Mouse (Mus musculus) liver, embryonic 15.5 days (tissue): Measurements from ENCODE around the gene Foxp1. TPM values are rescaled to one million over a fixed set of nuclear protein-coding genes. Genes with fewer than 3 reads are reported as not detected.

ENCODE experiments used
- ATAC-seq: fragments of 200-750 bp; cut with Nextera tagmentation; 2 replicates; pipeline ENCODE4 v1.8.0; 2017; ENCODE audit warnings: moderate number of reproducible peaks, mild to moderate bottlenecking, moderate library complexity; ENCODE audit not compliant: insufficient read depth
- H3K27ac ChIP-seq: fragments of 300-500 bp; sonication (generic); replicated peaks from 2 replicates; pipeline ENCODE4 v1.5.1; 2015; ENCODE audit warnings: mild to moderate bottlenecking, inconsistent platforms
- H3K27me3 ChIP-seq: fragments of 300-500 bp; sonication (generic); 2 replicates; pipeline ENCODE4 v1.6.1; 2015; ENCODE audit warnings: mild to moderate bottlenecking, inconsistent platforms
- H3K36me3 ChIP-seq: fragments of 300-500 bp; sonication (generic); replicated peaks from 2 replicates; pipeline ENCODE4 v1.6.1; 2015; ENCODE audit warnings: moderate library complexity, mild to moderate bottlenecking, inconsistent platforms
- H3K4me1 ChIP-seq: fragments of 300-500 bp; sonication (generic); replicated peaks from 2 replicates; pipeline ENCODE4 v1.6.1; 2015; ENCODE audit warnings: inconsistent platforms
- H3K4me2 ChIP-seq: fragments of 300-500 bp; sonication (generic); 2 replicates; pipeline ENCODE4 v1.6.1; 2015; ENCODE audit warnings: moderate library complexity, mild to moderate bottlenecking, inconsistent platforms
- H3K4me3 ChIP-seq: fragments of 300-500 bp; sonication (generic); replicated peaks from 2 replicates; pipeline ENCODE4 v1.5.1; 2015; ENCODE audit warnings: mild to moderate bottlenecking, inconsistent platforms
- H3K9ac ChIP-seq: fragments of 300-500 bp; sonication (generic); 2 replicates; pipeline ENCODE4 v1.6.1; 2015; ENCODE audit warnings: moderate library complexity, mild to moderate bottlenecking, inconsistent platforms
- H3K9me3 ChIP-seq: fragments of 300-500 bp; sonication (generic); replicated peaks from 2 replicates; pipeline ENCODE4 v1.6.1; 2016; ENCODE audit warnings: inconsistent platforms
- WGBS: fragments of 180-500 bp; shearing (Covaris S2); methylation state at CpG from one replicate; pipeline ENCODE4 v1.1.7; 2015; ENCODE audit warnings: mixed read lengths; ENCODE audit not compliant: insufficient replicate concordance; 5-methylcytosine and 5-hydroxymethylcytosine counted together
- polyA plus RNA-seq: library from polyadenylated mRNA; unstranded; fragments of >200 nt; fragmentation: Nextera tagmentation; extraction: Ambion mirVana; gene quantifications from 2 replicates; pipeline ENCODE4 v1.2.1, GENCODE M21; 2015

The Foxp1 gene
- polyA plus RNA-seq, 1 experiment from 2014 or later = 15.2 TPM

DNA sequence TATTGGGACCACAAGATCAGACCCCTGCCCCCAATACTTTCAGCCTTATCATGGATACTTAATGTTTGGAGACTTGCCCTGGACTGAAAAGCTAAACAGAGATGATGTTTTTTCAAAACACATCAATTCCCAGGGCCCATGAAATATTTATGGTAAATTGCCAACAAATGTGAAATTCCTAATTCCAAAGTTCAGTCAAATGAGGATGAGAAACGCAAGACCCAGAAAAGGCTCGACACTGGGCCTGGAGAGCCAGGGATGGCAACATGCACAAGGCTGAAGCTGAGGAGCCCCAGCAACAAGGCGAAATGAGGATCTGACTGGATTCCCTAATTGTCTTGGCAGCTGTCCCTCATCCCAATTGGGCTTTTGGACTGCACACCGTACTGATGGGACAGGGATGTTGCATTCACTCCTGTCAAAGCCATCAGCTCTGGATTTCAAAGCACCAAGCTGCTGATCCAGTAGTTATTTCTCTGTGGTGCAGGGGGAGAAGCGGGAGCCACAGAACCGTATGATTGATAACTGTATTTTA, 294.1 kb downstream of the Foxp1 start:
- ATAC-seq = no peak
- H3K4me2 ChIP-seq = no peak overlapping the region
- H3K4me1 ChIP-seq = 0 out of 2 replicates have a peak, but pooled peaks cover 2% of the 10 kb centered on the region
- H3K27me3 ChIP-seq = no peaks in the 10 kb centered on the region
- H3K9me3 ChIP-seq = no peaks in the 10 kb centered on the region
- no peak overlapping the region for H3K4me3 ChIP-seq
- H3K36me3 ChIP-seq = no peaks in the 10 kb centered on the region
- no peak overlapping the region for H3K27ac ChIP-seq
- no peak overlapping the region for H3K9ac ChIP-seq
- 65% methylated on average over 6 of the region's 6 CpGs for WGBS

DNA sequence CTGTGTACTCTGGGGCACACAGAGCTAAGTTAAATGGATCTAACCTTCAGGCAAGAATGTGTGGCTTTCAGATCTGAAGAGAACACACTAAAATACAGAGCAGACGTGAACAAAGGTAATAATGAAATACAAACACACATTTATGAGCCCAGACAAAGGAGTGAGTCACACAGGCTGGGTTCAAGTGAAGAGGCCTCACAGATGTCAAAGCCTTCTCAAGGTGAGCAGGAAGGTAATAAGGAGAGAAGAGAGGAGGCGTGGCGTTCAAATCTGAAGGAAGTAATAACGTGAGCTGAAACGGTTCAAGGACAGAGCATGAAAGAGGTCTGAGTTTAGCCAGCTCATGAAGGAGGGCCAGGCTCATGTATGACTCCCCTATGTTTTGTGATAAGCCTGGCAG, 301.4 kb downstream of the Foxp1 start:
- no peak overlapping the region for H3K4me3 ChIP-seq
- no peak for ATAC-seq
- no peaks in the 10 kb centered on the region for H3K36me3 ChIP-seq
- H3K9ac ChIP-seq = no peak overlapping the region
- no peaks in the 10 kb centered on the region for H3K27me3 ChIP-seq
- no peak overlapping the region for H3K27ac ChIP-seq
- H3K4me2 ChIP-seq = no peak overlapping the region
- WGBS = 74% methylated on average over 5 of the region's 5 CpGs
- no peaks in the 10 kb centered on the region for H3K9me3 ChIP-seq
- H3K4me1 ChIP-seq = 0 out of 2 replicates have a peak, but pooled peaks cover 2% of the 10 kb centered on the region

GRCm38 (mm10) chr6:99220472-99220871, 302.0 kb downstream of the Foxp1 start:
- no peak overlapping the region for H3K4me3 ChIP-seq
- H3K9me3 ChIP-seq = no peaks in the 10 kb centered on the region
- 81% methylated on average over 3 of the region's 3 CpGs for WGBS
- no peaks in the 10 kb centered on the region for H3K27me3 ChIP-seq
- ATAC-seq = no peak
- no peaks in the 10 kb centered on the region for H3K36me3 ChIP-seq
- H3K4me2 ChIP-seq = no peak overlapping the region
- 0 out of 2 replicates have a peak, but pooled peaks cover 2% of the 10 kb centered on the region for H3K4me1 ChIP-seq
- no peak overlapping the region for H3K9ac ChIP-seq
- H3K27ac ChIP-seq = no peak overlapping the region

DNA sequence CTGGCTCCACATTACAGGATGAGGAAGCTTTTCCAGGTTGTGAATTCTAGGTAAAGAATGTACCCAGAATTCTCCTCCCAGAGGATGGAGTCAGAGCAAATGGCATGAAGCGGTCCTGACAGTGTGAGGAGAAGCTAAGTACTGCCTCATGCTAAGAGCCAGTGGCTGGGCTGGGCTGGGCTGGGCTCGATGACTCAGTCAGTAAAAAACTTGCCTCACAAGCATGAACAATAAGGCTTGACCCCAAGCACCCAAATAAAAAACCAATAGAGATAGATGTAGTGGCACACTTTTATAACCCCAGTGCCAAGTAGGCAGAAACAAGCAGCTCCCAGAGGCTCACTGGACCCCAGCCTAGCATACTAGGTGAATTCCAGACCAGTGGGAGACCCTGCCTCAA, 304.7 kb downstream of the Foxp1 start:
- no peak for ATAC-seq
- H3K27me3 ChIP-seq = no peaks in the 10 kb centered on the region
- no peak overlapping the region for H3K4me3 ChIP-seq
- H3K36me3 ChIP-seq = no peaks in the 10 kb centered on the region
- H3K9me3 ChIP-seq = no peaks in the 10 kb centered on the region
- 66% methylated on average over 2 of the region's 2 CpGs for WGBS
- H3K4me1 ChIP-seq = no peaks in the 10 kb centered on the region
- H3K9ac ChIP-seq = no peak overlapping the region
- H3K4me2 ChIP-seq = no peak overlapping the region
- no peak overlapping the region for H3K27ac ChIP-seq

DNA sequence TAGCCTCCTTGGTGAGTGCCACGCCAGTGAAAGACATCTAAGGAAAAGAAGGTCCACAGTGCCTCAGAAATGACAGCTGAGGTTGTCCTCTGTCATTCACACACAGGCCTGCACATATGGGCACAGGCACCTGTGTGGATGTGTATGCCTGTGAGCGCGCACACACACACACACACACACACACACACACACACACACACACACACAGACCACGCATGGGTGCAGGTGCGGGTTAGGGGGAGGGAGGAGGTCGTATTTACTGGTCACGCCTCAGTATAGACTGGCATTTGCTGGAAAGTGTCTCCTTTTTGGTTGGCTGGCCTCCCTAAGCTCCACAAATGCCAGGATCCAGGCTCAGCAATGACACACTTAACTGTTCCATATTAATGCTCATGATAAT, 305.4 kb downstream of the Foxp1 start:
- H3K4me1 ChIP-seq = 0 out of 2 replicates have a peak, but pooled peaks cover 1% of the 10 kb centered on the region
- 83% methylated on average over 7 of the region's 7 CpGs for WGBS
- H3K9ac ChIP-seq = no peak overlapping the region
- H3K36me3 ChIP-seq = no peaks in the 10 kb centered on the region
- no peaks in the 10 kb centered on the region for H3K27me3 ChIP-seq
- H3K4me2 ChIP-seq = no peak overlapping the region
- ATAC-seq = no peak
- H3K9me3 ChIP-seq = no peaks in the 10 kb centered on the region
- H3K4me3 ChIP-seq = no peak overlapping the region
- H3K27ac ChIP-seq = no peak overlapping the region

GRCm38 (mm10) chr6:99212461-99212860, 310.1 kb downstream of the Foxp1 start:
- Histone ChIP-seq H3K36me3 (no peaks in the 10 kb centered on the region), H3K4me2 (no peak overlapping the region), H3K4me1 (peaks cover 14% of the 10 kb centered on the region), H3K4me3 (no peak overlapping the region), H3K9me3 (no peaks in the 10 kb centered on the region), H3K27ac (no peak overlapping the region), H3K27me3 (no peaks in the 10 kb centered on the region), H3K9ac (no peak overlapping the region)
- ATAC-seq = no peak
- 59% methylated on average over 4 of the region's 4 CpGs for WGBS

GRCm38 (mm10) chr6:99211663-99212333, 310.7 kb downstream of the Foxp1 start:
- H3K27me3 ChIP-seq = no peaks in the 10 kb centered on the region
- peaks cover 19% of the 10 kb centered on the region for H3K4me1 ChIP-seq
- H3K36me3 ChIP-seq = no peaks in the 10 kb centered on the region
- H3K4me2 ChIP-seq = no peak overlapping the region
- no peak overlapping the region for H3K27ac ChIP-seq
- 48% methylated on average over 5 of the region's 5 CpGs for WGBS
- no peak overlapping the region for H3K4me3 ChIP-seq
- no peak for ATAC-seq
- H3K9me3 ChIP-seq = no peaks in the 10 kb centered on the region
- no peak overlapping the region for H3K9ac ChIP-seq

GRCm38 (mm10) chr6:99210161-99210560, 312.4 kb downstream of the Foxp1 start:
- H3K27ac ChIP-seq = no peak overlapping the region
- peaks cover 33% of the 10 kb centered on the region for H3K4me1 ChIP-seq
- WGBS = 56% methylated on average over 7 of the region's 7 CpGs
- no peaks in the 10 kb centered on the region for H3K9me3 ChIP-seq
- ATAC-seq = no peak
- H3K4me3 ChIP-seq = no peak overlapping the region
- H3K36me3 ChIP-seq = no peaks in the 10 kb centered on the region
- no peak overlapping the region for H3K9ac ChIP-seq
- H3K4me2 ChIP-seq = no peak overlapping the region
- H3K27me3 ChIP-seq = 0 out of 2 replicates have a peak, but pooled peaks cover 6% of the 10 kb centered on the region

DNA sequence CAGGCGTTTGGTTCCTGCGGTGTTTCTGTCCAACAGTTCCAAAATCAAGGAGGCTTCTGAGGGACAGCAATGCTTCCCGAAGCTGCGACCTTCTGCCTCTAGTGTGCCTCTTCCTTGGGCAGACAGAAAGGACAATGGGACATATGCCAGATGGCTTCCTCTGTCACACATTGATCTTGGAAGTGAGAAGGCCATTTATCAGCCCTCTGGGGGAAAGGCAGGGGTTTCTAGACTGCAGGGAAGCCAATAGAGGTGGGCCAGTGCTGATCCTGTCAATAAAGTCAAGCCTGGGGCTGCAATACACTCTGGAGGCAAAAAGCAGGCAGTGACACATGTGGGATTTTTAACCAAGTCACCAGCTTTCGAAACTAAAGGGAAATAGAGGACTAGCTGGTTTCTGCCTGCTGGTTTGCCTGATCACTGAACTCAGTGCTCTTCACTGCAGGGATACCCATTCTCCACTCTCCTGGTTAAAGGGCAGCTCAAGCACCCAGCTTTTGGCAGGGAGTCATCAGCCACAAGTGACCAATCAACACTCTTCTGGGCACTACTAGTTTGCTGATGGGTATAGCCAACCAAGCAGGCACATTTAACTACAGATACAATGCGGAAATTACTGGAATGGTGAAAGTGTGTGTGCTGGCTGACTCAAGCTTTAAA, 315.2 kb downstream of the Foxp1 start:
- H3K4me3 ChIP-seq = no peak overlapping the region
- no peak overlapping the region for H3K9ac ChIP-seq
- H3K27ac ChIP-seq = 0 out of 2 replicates have a peak overlapping the region, but pooled peaks have one; percentile 29
- no peak overlapping the region; the same call in 1 of the 2 replicates for H3K4me2 ChIP-seq
- 0 out of 2 replicates have a peak, but pooled peaks cover 6% of the 10 kb centered on the region for H3K27me3 ChIP-seq
- peaks cover 49% of the 10 kb centered on the region for H3K4me1 ChIP-seq
- H3K9me3 ChIP-seq = no peaks in the 10 kb centered on the region
- ATAC-seq = no peak
- WGBS = 48% methylated on average over 6 of the region's 6 CpGs
- H3K36me3 ChIP-seq = no peaks in the 10 kb centered on the region

DNA sequence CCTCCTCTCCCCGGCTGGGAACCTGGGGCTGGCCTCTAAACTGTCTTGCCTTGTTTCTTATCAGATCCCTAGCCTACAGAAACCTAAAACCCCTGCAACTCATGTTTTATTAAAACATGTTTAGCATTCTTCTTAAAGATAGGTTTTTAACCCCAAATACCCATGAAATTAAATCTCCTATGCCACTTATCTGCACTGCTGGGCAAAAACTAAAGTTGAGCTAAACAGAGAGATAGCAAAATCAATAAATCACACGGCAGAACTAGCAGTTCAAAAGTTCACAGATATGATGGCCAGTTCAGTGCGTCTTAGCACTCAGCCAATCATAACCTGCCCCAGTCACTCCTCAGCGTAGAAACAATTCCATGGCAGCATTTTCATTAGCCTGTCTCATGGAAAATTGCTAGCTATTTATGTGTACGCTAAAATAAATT, 316.1 kb downstream of the Foxp1 start:
- Histone ChIP-seq H3K27ac (peak overlapping the region; percentile 61), H3K4me2 (0 out of 2 replicates have a peak overlapping the region, but pooled peaks have one; percentile 15), H3K9me3 (no peaks in the 10 kb centered on the region), H3K4me1 (peaks cover 46% of the 10 kb centered on the region), H3K27me3 (0 out of 2 replicates have a peak, but pooled peaks cover 6% of the 10 kb centered on the region), H3K4me3 (no peak overlapping the region), H3K36me3 (no peaks in the 10 kb centered on the region), H3K9ac (no peak overlapping the region)
- no peak for ATAC-seq
- 23% methylated on average over 5 of the region's 5 CpGs for WGBS
